Mouse (Mus musculus): ENCODE measurements around the gene Hand1.
"Not testable (repeated sequence)": the region's sequence is repeated elsewhere in the genome, so short reads cannot be mapped to it uniquely, and the experiment has no call there.

Hand1 gene

DNA sequence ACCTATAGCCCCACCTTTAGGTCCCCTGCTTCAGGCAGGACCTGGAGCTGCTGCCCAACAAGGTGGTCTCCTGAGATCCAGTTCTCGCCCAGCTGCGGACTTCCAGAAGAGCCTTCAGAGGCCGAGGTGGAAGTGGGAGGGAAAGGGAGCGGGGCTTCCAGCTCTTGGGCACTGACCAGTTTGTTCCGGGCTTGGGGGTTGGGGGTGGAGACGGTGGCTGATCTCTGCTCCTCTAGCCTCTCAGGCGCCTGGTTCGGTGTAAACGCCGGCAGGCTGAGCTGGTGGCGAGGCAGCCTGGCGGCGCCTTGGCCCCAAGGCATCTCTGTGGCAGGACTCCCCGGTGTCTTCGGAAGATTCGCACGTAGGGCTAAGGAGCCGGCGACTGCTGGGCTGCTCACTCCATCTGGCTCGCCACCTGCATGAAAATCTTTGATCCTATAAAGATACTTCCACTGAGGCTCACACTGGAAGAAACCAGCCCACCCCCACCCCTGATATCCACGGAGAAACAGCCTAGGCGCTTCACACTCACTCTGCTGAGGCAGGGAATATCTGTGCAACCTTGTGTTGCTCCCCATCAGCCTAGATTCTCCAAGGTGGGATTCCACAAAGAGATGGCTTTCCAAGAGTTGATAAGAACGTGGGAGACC, at the start of gene Hand1:
TSS of gene Hand1 (minus strand) at position 267 of the 650 bp plus-strand sequence.
- DNase-seq (ENCODE audit: low read depth), result no peak

DNA sequence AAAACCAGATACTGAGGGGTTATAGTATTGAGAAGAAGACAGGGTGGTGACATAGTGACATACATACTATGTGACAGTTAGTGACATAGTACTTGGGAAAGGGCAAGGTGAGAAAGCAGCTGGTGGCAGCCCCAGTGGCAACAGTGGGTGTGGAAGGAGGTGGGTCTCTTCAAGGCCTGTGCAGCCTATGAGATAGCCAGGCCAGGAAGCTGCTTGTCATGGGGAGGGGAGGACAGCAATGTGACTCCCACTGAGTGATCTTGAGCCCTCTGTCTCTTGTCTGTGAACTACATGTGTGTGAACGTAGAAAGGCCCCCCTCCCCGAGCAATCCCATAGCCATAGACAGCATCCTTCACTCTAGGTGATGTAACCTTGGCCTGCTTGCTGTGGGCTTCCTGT, 43.5 kb upstream of the Hand1 start:
- DNase-seq (ENCODE audit: low read depth), result no peak

DNA sequence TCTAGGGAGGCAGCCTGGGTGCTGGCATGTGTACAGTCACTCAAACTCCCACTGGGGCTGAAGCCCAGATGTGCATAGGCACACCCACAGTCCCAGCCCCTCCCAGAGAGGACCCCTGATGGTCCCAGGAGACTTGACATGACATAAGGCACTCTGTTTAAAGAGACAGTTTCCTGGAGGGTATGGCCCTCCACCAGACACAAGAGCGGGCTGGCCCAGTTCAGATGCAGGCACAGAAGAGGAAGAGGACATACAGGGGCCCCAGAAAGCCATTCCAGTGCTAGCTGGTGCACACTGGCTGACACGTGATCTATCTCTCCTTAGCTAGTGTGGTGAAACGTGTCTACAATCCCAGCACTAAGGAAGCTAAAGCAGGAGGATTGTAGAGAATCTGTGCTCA, 40.4 kb upstream of the Hand1 start:
- DNase-seq (ENCODE audit: low read depth), result no peak

DNA sequence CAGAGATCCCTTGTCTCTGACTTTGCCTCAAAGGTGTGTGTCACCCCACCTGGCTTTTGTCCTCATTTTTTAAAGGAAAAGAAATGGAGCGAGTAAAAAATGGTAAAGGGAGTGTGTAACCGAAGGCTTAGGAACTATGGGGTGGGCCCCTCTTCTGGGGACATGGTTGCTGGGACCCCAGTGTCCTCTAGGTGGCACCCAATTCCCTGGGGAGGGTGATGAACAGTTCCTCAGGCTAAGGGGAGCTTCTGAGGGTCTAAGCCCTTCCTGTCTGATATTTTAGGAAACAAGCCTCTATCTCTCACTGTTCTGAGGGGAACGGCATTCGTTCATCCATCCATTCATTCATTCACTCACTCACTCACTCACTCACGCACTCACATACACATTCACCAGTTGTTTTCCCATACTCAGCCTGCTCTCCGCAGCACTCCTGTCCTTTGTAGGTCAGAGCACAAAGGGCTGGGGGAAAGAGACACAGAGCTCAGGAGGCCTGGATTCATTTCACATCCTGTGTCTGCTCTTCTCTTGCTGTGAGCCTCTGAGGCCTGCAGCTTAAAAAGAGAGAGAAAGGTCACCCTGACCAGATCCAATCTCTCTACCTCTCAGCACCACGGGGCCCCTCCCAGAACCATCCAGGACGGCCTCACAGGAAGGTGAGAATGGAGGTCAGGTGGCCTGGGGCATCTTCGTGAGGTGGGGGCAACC, 36.3 kb upstream of the Hand1 start:
- DNase-seq (ENCODE audit: low read depth), result peak; percentile 11

DNA sequence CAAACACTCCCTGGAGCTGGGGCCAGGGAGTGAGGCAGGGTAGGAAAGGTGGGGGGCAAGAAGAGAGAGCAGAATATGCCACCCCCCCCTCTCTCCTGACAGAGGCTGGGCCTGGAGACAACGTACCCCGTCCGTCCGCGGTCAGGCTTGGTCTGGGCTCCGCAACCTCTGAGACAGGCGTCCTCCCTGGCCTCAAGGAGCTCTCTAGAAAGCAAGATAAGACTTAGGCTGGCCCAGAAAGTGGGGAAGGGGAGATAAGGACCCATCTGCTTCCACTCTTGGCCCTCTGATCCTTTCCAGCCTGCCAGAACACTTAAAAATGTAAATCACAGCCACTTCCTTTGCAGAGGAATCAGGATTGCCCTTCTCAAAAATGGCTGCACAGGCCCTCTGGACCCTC, 33.8 kb upstream of the Hand1 start:
- no peak for DNase-seq (ENCODE audit: low read depth)

DNA sequence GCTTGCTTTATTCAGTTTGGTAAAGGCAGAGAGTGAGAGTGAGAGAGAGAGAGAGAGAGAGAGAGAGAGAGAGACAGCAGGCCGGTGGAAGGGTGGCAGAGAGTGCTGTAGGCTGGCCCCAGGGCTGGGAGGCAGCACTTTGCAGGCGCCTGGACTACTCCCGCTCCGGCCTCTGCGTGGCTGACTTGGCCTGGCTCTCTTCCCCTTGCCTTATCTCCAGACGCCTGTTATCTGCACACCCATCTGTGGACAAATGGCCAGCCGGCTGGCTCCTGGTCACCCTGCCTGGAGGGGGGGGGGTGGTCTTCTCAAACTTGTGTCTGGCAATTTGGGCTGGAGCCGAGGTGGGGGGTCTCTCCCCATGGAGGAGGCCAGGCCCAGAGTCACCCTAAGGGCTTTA, 32.0 kb upstream of the Hand1 start:
- no peak for DNase-seq (ENCODE audit: low read depth)

DNA sequence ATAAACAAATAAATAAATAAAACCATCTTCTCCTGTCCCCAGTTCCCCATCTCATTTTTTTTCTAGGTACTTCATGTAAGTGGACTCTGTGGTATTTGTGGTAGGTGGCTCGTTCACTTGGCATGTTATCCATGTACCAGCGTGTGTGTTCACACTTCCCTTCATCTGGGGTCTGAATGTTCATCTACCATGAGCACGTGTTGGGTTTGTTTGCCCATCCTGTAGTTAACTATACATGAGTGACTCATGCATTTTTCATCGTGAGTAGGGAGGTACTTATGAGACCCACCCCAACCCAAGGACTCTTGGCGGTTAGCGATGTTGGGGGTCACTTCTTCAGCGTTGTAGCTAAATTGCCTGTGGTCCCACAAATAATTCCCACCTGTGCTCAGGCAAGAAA, 29.5 kb upstream of the Hand1 start:
- DNase-seq (ENCODE audit: low read depth), result no peak

DNA sequence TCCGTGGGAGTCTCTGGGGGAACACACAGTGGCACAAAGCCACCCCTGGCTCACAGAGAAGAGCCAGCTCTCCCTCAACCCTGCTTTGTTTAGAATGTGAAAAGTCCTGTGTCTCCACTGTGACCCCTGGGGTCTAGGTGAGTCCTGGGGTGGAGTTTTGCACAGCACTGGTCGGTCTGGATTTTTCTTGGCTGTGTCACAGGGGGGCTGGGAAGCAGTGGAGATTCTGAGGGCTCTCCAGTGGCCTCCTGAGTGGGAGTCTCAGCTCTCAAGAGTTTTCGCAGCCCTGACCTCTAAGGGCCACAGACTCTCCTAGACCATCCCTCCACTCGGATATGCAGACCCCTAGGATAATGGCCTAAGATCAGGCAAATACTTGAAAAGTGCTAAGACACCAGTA, 25.1 kb upstream of the Hand1 start:
- DNase-seq (ENCODE audit: low read depth), result no peak

DNA sequence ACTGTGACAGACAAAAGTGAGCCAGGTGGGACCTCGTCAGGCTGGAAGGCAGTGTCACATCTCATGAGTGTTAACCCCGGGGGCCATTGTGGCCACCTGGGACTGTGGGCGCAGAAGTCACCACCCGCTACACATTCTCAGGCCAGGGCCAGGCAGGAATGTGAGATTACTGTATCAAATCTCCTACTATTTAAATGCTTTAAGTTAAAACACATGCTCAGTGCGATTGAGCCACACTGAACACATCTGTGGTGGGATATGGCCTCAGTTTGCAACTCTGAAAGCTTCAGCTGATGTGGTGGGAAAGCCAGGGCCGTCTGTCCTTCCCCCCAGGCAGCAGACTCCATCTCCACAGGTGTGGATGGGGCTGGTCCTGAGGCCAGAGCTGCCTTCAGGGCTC, 21.0 kb upstream of the Hand1 start:
- DNase-seq (ENCODE audit: low read depth), result no peak

DNA sequence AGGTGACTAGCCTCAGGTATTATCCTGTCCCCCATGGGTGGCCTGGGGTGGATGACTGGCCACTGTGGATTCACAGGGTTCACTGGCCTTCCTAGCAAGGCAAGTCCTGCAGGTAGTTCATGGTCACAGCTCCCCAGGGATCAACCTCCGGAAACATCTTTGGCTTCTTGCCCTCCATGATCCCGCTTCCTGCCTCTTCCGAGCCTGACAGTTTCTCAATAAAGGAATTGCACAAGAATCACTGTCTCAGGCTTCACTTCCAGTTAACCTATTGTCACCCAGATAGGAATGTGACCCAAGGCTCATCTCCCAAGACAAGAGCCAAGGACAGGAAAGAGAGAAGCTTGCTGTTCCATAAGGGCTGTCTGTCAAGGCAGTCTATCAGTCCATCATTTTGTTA, 18.3 kb upstream of the Hand1 start:
- no peak for DNase-seq (ENCODE audit: low read depth)

DNA sequence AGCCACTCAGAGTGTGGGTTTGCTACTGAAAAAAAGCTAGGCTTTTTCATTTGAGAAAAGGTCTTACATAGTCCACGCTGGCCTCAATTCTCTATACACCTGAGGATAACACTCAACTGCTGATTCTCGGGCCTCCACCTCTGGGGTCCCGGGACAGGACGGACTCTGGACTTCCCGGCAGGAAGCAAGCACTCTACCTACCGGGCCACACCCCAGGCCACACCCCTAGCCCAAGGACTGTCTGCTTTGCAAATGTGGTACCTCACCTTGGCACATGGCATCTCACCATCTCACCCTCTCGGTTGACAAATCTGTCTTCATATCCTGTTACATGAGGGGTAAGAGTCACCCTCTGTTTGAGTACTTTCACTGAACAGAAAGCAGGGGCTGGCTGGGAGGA, 17.7 kb upstream of the Hand1 start:
- no peak for DNase-seq (ENCODE audit: low read depth)

DNA sequence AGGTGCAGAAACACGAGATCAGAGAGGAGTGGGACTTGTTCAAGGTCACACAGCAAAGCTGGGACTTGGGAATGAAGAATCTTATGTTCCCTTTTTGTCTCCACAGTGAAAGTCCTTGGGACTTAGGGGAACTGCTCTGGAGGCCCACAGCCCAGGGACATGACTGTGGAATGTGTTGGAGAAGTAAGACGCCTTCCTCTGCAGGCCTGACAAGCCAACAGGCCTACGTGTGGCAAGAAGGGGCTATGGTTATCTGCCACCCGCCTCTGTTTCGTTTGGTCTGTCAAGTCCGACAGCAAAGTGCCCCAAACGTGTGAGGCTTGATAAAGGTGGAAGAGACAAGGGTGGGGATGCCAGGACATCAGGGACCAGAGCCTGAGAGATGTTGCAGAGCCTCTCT, 14.8 kb upstream of the Hand1 start:
- no peak for DNase-seq (ENCODE audit: low read depth)

DNA sequence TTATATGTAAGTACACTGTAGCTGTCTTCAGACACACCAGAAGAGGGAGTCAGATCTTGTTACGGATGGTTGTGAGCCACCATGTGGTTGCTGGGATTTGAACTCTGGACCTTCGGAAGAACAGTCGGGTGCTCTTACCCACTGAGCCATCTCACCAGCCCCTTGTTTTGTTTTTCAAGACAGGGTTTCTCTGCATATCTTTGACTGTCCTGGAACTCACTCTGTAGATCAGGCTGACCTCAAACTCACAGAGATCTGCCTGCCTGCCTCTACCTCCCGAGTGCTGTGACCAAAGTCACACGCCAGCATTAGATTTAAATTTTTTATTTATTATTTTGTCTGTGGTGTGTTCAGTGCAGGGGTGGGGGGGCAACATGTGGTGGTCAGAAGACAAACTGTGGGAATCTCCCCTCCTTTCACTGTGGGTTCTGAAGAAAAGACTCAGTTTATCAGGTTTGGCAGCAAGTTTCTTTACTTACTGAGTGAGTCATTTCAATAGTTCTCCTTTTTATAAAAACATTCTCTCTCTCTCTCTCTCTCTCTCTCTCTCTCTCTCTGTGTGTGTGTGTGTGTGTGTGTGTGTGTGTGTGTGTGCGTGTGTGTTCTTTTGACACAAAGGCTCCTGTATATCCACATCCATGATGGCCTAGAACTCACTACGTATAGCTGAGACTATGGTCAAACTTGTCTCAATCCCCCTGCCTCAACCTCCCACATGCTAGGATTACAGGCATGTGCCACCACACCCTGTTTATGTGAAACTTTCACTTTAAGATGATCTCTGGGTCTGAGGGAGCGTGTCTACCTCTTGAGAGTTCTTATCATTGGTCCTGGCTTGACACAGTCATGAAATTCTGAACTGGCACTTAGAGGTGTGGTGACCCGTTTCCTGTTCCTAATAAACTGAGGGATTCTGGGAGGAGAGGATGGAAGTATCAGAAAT, 14.1 kb upstream of the Hand1 start:
- not testable (repeated sequence) for DNase-seq (ENCODE audit: low read depth)

DNA sequence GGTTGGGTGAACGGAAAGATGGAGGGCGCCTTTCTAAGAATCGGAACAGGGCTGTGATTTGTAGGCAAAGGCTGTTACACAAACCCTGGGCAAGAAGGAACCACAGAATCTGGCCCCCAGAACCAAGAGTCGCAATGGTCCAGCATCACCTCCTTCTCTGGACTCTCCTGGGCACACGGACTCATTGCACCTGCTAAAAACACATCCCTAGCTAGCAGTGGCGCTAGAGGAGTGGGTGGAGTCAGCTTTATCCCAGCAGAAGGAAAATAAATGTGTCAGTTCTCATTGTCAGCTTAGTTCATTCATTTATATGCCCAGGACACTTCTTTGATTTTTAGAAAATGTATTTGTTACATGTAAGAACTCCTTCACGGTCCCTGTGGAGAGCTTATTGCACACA, 8.8 kb upstream of the Hand1 start:
- DNase-seq (ENCODE audit: low read depth), result no peak

DNA sequence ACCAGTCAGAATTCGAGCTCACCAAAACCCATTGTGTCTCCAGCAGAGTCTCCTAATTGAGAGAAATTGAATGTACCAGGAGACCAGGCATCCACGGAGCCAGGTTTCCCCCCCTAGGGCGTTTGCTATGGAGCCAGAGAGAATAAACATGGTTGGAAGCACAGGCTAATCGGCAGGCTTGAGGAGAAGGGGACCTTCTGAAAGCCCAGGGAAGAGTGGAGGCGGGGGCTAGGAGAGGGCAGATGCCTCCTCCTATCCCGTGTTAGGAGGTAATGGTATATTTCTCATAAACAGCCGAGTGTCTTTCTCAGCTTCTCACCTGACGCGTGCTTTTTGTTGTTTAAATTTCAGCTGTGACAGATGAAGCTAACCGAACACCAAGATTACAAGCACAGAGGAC, 8.4 kb upstream of the Hand1 start:
- DNase-seq (ENCODE audit: low read depth), result no peak

DNA sequence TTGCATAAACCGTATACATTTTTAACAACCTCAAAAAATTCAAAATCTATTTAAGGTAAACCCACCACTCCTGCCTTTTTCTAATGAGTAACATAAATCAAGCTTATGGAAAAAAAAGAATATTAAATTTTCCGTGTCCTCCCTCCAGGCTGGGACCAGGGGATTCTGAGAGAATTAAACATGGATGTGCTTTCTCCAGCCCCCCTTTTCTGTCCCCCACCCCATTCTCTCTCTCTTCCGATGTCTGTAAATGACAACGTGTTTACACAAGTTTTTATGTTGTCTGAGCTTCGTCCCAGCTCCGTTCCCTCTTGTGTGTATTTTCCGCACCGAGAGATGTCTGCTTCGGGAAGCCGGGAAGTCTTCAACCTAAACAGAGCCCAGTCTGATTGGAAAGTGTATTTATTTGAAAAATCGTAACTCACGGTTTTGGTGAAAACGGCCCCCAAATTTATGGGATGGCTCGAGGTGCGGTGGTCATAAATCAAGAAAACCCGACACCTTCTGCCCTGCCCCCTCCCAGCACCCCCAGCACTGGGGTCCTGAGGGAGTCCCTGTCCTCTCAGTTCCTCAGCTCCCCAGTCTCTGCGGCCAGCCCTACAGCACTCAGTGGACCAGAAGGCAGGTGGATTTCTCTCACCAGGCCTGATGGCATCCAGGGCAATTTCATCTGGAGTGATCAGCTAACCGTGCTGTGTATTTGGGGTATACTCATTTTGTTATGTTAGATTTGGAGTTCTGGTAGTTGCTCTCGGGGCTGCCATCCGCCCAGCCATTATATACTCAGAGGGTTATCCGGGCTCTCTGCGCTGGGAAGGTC, 5.5 kb upstream of the Hand1 start:
- DNase-seq (ENCODE audit: low read depth), result no peak

DNA sequence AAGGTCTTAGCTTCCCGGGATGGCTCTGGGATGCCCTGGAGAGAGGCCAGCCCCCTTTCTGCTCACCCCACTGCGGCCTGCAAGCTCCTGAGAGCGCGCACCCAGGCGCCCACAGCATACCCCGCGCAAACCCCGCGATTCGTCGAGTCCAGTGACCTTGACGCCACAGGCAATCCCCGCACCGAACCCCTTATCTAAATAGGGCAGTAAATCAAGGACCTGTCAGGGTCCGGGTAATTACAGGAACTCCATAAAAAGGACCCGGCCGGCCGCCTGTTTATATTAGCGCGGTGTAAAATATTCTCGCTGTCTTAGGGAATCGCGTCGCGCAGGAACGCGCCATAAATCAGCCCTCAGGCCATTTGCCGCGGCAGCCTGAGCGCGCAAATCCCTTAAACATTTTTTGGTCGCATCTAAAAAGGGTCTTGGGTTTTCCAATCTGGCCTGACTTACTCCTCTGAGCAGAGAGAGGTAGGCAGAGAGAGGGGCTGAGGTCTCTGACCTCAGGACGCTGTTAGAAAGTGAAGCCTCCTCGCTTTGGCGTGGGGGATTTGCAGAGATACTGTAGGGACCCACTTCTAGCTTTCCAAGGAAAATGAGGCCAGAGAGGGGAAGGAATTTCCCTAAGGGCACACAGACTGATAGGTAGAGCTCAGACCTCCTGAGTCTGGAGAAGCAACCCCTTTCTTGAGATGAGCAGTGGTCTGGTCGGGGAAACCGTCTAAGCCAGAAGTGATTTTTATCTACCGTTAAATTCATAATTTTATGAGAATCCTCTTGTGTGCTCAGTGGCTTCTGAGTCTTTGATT, 4.5 kb upstream of the Hand1 start:
- no peak for DNase-seq (ENCODE audit: low read depth)

DNA sequence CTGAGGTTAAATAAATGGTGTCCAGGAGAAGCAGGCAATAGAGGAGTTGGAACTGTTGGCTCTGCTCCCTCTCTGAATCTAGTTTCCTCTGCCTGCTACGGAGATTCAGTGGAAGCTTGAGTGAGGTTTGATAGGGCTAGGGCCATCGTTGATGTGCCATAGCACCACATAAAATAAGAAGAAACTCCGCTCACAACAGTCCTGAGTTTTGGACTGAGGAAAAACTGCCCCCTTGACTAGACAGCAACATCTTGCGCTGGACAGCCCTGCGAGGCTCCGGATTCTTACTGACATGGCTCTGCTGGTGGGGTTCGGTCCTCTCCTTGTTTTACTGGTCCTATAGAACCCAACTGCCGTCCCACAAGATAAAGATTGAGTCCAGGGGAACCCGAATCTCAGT, 3.8 kb upstream of the Hand1 start:
- no peak for DNase-seq (ENCODE audit: low read depth)

DNA sequence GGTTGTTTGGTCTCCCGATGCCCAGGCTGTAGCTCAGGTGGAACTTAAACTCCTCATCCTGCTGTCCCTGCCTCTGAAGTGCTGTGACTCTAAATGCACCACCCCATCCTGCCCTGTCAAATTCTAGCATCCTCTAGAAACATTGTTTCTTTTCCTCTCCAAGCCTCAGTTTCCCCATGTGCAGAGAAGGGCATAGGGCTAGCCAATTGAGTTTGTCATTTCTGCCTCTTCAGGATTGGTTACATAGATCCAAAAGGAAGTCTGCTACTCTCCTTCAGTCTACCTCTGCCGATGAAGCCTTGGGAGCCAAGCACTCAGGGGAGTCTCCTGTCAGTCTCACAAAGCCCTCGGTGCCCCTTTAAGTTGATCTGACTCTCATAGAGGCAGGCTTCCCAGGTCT, 3.3 kb upstream of the Hand1 start:
- no peak for DNase-seq (ENCODE audit: low read depth)

DNA sequence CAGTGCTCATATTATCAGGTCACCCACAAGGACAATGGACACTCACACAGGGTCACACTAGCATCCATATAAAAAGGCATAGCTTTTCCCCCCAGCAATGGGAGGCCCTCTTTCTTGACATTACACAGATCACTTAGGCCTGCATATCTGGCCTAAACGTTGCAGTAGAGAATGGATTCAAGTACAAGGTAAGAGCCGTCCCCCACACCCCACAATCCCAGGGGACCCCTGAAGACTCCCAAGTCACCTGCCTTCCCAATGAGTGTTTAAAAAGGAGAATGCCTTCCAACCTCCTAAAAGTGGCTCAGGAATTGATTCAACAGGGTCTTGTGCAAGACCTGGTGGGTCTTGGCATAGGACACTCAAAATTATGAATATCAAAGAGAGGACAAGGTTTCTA, 2.7 kb upstream of the Hand1 start:
- DNase-seq (ENCODE audit: low read depth), result no peak

DNA sequence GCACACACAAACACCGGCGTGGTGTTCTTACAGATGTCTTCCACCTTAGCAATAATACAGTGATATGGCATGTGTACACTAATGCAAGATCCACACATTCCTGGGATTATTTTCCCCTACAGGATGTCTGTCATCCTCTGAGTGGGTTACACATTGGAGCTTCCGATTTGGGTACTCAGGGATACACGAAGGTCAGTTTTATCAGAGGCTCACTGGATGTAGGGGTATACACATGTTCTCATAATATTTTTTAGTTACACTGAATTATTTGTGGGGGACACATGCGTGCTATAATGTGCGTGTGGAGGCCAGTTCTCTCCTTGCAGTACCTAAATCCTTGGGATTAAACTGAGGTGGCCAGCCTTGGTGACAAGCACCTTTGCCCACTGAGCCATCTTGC, 1.4 kb upstream of the Hand1 start:
- no peak for DNase-seq (ENCODE audit: low read depth)

Data from induced T-regulatory cell, adult 2 months (primary cell).